Mouse (Mus musculus) neural tube, embryonic 11.5 days (tissue): Measurements from ENCODE around the gene Mrgprh. TPM values are rescaled to one million over a fixed set of nuclear protein-coding genes. Genes with fewer than 3 reads are reported as not detected.

ENCODE experiments used
- ATAC-seq: fragments of 200-750 bp; cut with Nextera tagmentation; 2 replicates; pipeline ENCODE4 v1.8.0; 2017; ENCODE audit warnings: moderate number of reproducible peaks, mild to moderate bottlenecking, moderate TSS enrichment, moderate library complexity; ENCODE audit not compliant: insufficient read depth, low FRiP score, low TSS enrichment
- DNase-seq: peaks from one replicate; pipeline ENCODE4 v3.0.0-alpha.2; 2015; ENCODE audit warnings: low spot score
- H3K27ac ChIP-seq: fragments of 300-500 bp; sonication (generic); 2 replicates; pipeline ENCODE4 v1.5.1; 2014; ENCODE audit warnings: low read depth, mild to moderate bottlenecking, low read length
- H3K27me3 ChIP-seq: fragments of 300-500 bp; sonication (generic); 2 replicates; pipeline ENCODE4 v1.6.1; 2014; ENCODE audit warnings: mild to moderate bottlenecking, low read length, mixed read lengths; ENCODE audit not compliant: control insufficient read depth, insufficient read depth
- H3K36me3 ChIP-seq: fragments of 300-500 bp; sonication (generic); 2 replicates; pipeline ENCODE4 v1.6.1; 2014; ENCODE audit warnings: mild to moderate bottlenecking, low read length, moderate library complexity, mixed read lengths; ENCODE audit not compliant: control insufficient read depth, insufficient read depth
- H3K4me1 ChIP-seq: fragments of 300-500 bp; sonication (generic); 2 replicates; pipeline ENCODE4 v1.6.1; 2014; ENCODE audit warnings: low read length, mixed read lengths; ENCODE audit not compliant: control insufficient read depth, insufficient read depth
- H3K4me2 ChIP-seq: fragments of 300-500 bp; sonication (generic); 2 replicates; pipeline ENCODE4 v1.6.1; 2014; ENCODE audit warnings: low read depth, mild to moderate bottlenecking, moderate library complexity
- H3K4me3 ChIP-seq: fragments of 300-500 bp; sonication (generic); 2 replicates; pipeline ENCODE4 v1.5.1; 2014; ENCODE audit warnings: low read depth, low read length
- H3K9ac ChIP-seq: fragments of 300-500 bp; sonication (generic); 2 replicates; pipeline ENCODE4 v1.6.1; 2014; ENCODE audit warnings: mild to moderate bottlenecking, low read length
- H3K9me3 ChIP-seq: fragments of 300-500 bp; sonication (generic); 2 replicates; pipeline ENCODE4 v1.6.1; 2016; ENCODE audit warnings: low read length; ENCODE audit not compliant: control insufficient read depth
- WGBS: fragments of 180-500 bp; shearing (Covaris S2); extraction: QIAGEN DNeasy Blood & Tissue Kit; methylation state at CpG from one replicate; pipeline ENCODE4 v1.1.7; 2014; 5-methylcytosine and 5-hydroxymethylcytosine counted together
- polyA plus RNA-seq: library from polyadenylated mRNA; unstranded; fragments of >200 nt; fragmentation: Nextera tagmentation; extraction: Ambion mirVana; gene quantifications from 2 replicates; pipeline ENCODE4 v1.2.1, GENCODE M21; 2014

Gene Mrgprh
- polyA plus RNA-seq, 1 experiment from 2014 or later = not detected

GRCm38 (mm10) chr17:12844540-12844939 is 31.3 kb upstream of the Mrgprh start:
- WGBS = 91% methylated on average over 4 of the region's 4 CpGs
- DNase-seq (no peak), ATAC-seq (no peak)
- H3K9ac ChIP-seq = no peak overlapping the region
- no peak overlapping the region for H3K27ac ChIP-seq
- H3K27me3 ChIP-seq = no peaks in the 10 kb centered on the region
- H3K4me3 ChIP-seq = no peak overlapping the region
- H3K36me3 ChIP-seq = no peaks in the 10 kb centered on the region
- H3K9me3 ChIP-seq = no peaks in the 10 kb centered on the region
- H3K4me2 ChIP-seq = no peak overlapping the region
- no peaks in the 10 kb centered on the region for H3K4me1 ChIP-seq

- Histone ChIP-seq H3K36me3 (no peaks in the 10 kb centered on the region), H3K27ac (no peak overlapping the region), H3K4me2 (no peak overlapping the region), H3K4me3 (no peak overlapping the region), H3K4me1 (no peaks in the 10 kb centered on the region), H3K9me3 (no peaks in the 10 kb centered on the region), H3K27me3 (no peaks in the 10 kb centered on the region), H3K9ac (no peak overlapping the region)
- 41% methylated on average over 5 of the region's 5 CpGs for WGBS
- no peak for DNase-seq
- no peak for ATAC-seq
Observed at GRCm38 (mm10) chr17:12845862-12846261, 30.0 kb upstream of the Mrgprh start.

GRCm38 (mm10) chr17:12846474-12846873 is 29.4 kb upstream of the Mrgprh start:
- H3K27ac ChIP-seq = no peak overlapping the region
- no peaks in the 10 kb centered on the region for H3K4me1 ChIP-seq
- no peaks in the 10 kb centered on the region for H3K36me3 ChIP-seq
- H3K4me3 ChIP-seq = no peak overlapping the region
- no peaks in the 10 kb centered on the region for H3K9me3 ChIP-seq
- H3K27me3 ChIP-seq = no peaks in the 10 kb centered on the region
- no peak for DNase-seq
- WGBS = 80% methylated on average over 5 of the region's 5 CpGs
- H3K9ac ChIP-seq = no peak overlapping the region
- no peak for ATAC-seq
- no peak overlapping the region for H3K4me2 ChIP-seq

- Histone ChIP-seq H3K9ac (no peak overlapping the region), H3K27me3 (no peaks in the 10 kb centered on the region)
Observed at GRCm38 (mm10) chr17:12847736-12848135, 28.1 kb upstream of the Mrgprh start.

GRCm38 (mm10) chr17:12849778-12850382 is 26.0 kb upstream of the Mrgprh start:
- no peak overlapping the region for H3K4me3 ChIP-seq
- no peaks in the 10 kb centered on the region for H3K9me3 ChIP-seq
- H3K4me2 ChIP-seq = no peak overlapping the region
- no peak overlapping the region for H3K9ac ChIP-seq
- H3K36me3 ChIP-seq = no peaks in the 10 kb centered on the region
- no peak overlapping the region for H3K27ac ChIP-seq
- WGBS = 91% methylated on average over 8 of the region's 8 CpGs
- DNase-seq (no peak), ATAC-seq (no peak)
- H3K27me3 ChIP-seq = no peaks in the 10 kb centered on the region
- no peaks in the 10 kb centered on the region for H3K4me1 ChIP-seq

More at GRCm38 (mm10) chr17:12847736-12848135, 28.1 kb upstream of the Mrgprh start:
- no peaks in the 10 kb centered on the region for H3K36me3 ChIP-seq
- DNase-seq (no peak), ATAC-seq (no peak)
- H3K4me3 ChIP-seq = no peak overlapping the region
- no peak overlapping the region for H3K27ac ChIP-seq
- no peaks in the 10 kb centered on the region for H3K9me3 ChIP-seq
- 58% methylated on average over 4 of the region's 4 CpGs for WGBS
- no peak overlapping the region for H3K4me2 ChIP-seq
- no peaks in the 10 kb centered on the region for H3K4me1 ChIP-seq

GRCm38 (mm10) chr17:12851689-12852088 is 24.1 kb upstream of the Mrgprh start:
- Histone ChIP-seq H3K27me3 (no peaks in the 10 kb centered on the region), H3K4me1 (no peaks in the 10 kb centered on the region), H3K9me3 (no peaks in the 10 kb centered on the region), H3K9ac (no peak overlapping the region), H3K4me2 (no peak overlapping the region), H3K27ac (no peak overlapping the region), H3K4me3 (no peak overlapping the region), H3K36me3 (no peaks in the 10 kb centered on the region)
- WGBS = 79% methylated on average over 11 of the region's 11 CpGs
- DNase-seq = no peak
- no peak for ATAC-seq

- no peak overlapping the region for H3K27ac ChIP-seq
- ATAC-seq (no peak), DNase-seq (no peak)
- H3K9ac ChIP-seq = no peak overlapping the region
- no peak overlapping the region for H3K4me3 ChIP-seq
- H3K4me2 ChIP-seq = no peak overlapping the region
- no peaks in the 10 kb centered on the region for H3K36me3 ChIP-seq
- 86% methylated on average over 2 of the region's 2 CpGs for WGBS
- H3K27me3 ChIP-seq = no peaks in the 10 kb centered on the region
- H3K9me3 ChIP-seq = no peaks in the 10 kb centered on the region
- no peaks in the 10 kb centered on the region for H3K4me1 ChIP-seq
Observed at GRCm38 (mm10) chr17:12853821-12854220, 22.0 kb upstream of the Mrgprh start.

- Histone ChIP-seq H3K36me3 (no peaks in the 10 kb centered on the region), H3K27me3 (no peaks in the 10 kb centered on the region), H3K4me1 (no peaks in the 10 kb centered on the region), H3K27ac (no peak overlapping the region), H3K9me3 (no peaks in the 10 kb centered on the region), H3K9ac (no peak overlapping the region), H3K4me3 (no peak overlapping the region), H3K4me2 (no peak overlapping the region)
- DNase-seq = no peak
- ATAC-seq = no peak
- 91% methylated on average over 11 of the region's 11 CpGs for WGBS
Observed at GRCm38 (mm10) chr17:12854386-12854785, 21.4 kb upstream of the Mrgprh start.

GRCm38 (mm10) chr17:12857395-12857794 is 18.4 kb upstream of the Mrgprh start:
- Histone ChIP-seq H3K9me3 (no peaks in the 10 kb centered on the region), H3K4me3 (no peak overlapping the region), H3K9ac (no peak overlapping the region), H3K27me3 (no peaks in the 10 kb centered on the region), H3K27ac (no peak overlapping the region), H3K36me3 (no peaks in the 10 kb centered on the region), H3K4me2 (no peak overlapping the region), H3K4me1 (no peaks in the 10 kb centered on the region)
- ATAC-seq (no peak), DNase-seq (no peak)
- WGBS = 60% methylated on average over 3 of the region's 3 CpGs
